Mouse (Mus musculus) lung, embryonic 14.5 days (tissue): ENCODE data around the gene Gbgt1. TPM values are rescaled to one million over a fixed set of nuclear protein-coding genes. Genes with fewer than 3 reads are reported as not detected.
"Not testable (repeated sequence)": the region's sequence is repeated elsewhere in the genome, so short reads cannot be mapped to it uniquely, and the experiment has no call there.

Source experiments
- ATAC-seq: fragments of 200-750 bp; cut with Nextera tagmentation; 2 replicates; pipeline ENCODE4 v1.8.0; 2017; ENCODE audit warnings: mild to moderate bottlenecking, moderate TSS enrichment, moderate library complexity; ENCODE audit not compliant: insufficient read depth
- DNase-seq: peaks from one replicate; pipeline ENCODE4 v3.0.0-alpha.2; 2015
- H3K27ac ChIP-seq: fragments of 300-500 bp; sonication (generic); 2 replicates; pipeline ENCODE4 v1.5.1; 2014; ENCODE audit warnings: low read depth, mild to moderate bottlenecking, moderate library complexity
- H3K27me3 ChIP-seq: fragments of 300-500 bp; sonication (generic); 2 replicates; pipeline ENCODE4 v1.6.1; 2014; ENCODE audit warnings: low read length, control low read depth; ENCODE audit not compliant: insufficient read depth
- H3K36me3 ChIP-seq: fragments of 300-500 bp; sonication (generic); 2 replicates; pipeline ENCODE4 v1.6.1; 2014; ENCODE audit warnings: control low read depth; ENCODE audit not compliant: insufficient read depth
- H3K4me1 ChIP-seq: fragments of 300-500 bp; sonication (generic); 2 replicates; pipeline ENCODE4 v1.6.1; 2014; ENCODE audit warnings: antibody characterized with exemption, control low read depth; ENCODE audit not compliant: insufficient read depth
- H3K4me2 ChIP-seq: fragments of 300-500 bp; sonication (generic); 2 replicates; pipeline ENCODE4 v1.6.1; 2014; ENCODE audit warnings: mild to moderate bottlenecking
- H3K4me3 ChIP-seq: fragments of 300-500 bp; sonication (generic); 2 replicates; pipeline ENCODE4 v1.5.1; 2014; ENCODE audit warnings: low read depth, low read length
- H3K9ac ChIP-seq: fragments of 300-500 bp; sonication (generic); 2 replicates; pipeline ENCODE4 v1.6.1; 2014
- H3K9me3 ChIP-seq: fragments of 300-500 bp; sonication (generic); 2 replicates; pipeline ENCODE4 v1.6.1; 2016; ENCODE audit warnings: low read depth, low read length, control low read depth
- CTCF ChIP-seq: IDR thresholded peaks from 2 replicates; pipeline ENCODE4 v1.5.1; 2016; ENCODE audit warnings: antibody characterized with exemption, low read depth
- WGBS: fragments of 180-500 bp; shearing (Covaris S2); extraction: QIAGEN DNeasy Blood & Tissue Kit; methylation state at CpG from one replicate; pipeline ENCODE4 v1.1.7; 2014; 5-methylcytosine and 5-hydroxymethylcytosine counted together
- polyA plus RNA-seq: library from polyadenylated mRNA; unstranded; fragments of >200 nt; fragmentation: Nextera tagmentation; extraction: Ambion mirVana; gene quantifications from 2 replicates; pipeline ENCODE4 v1.2.1, GENCODE M21; 2014

Gene Gbgt1
- polyA plus RNA-seq, 1 experiment from 2014 or later, result 0.41 TPM

GRCm38 (mm10) chr2:28465836-28466518 lies 30.7 kb upstream of the Gbgt1 start, which contains the start of gene 1700007K13Rik:
Gene 1700007K13Rik, minus strand, starts transcription at chr2:28466332.
- Histone ChIP-seq H3K4me1 (peaks cover 3% of the 10 kb centered on the region; the same call in 1 of the 2 replicates), H3K9ac (0 out of 2 replicates have a peak within 1 kb of the TSS, but pooled peaks have one; percentile 34), H3K4me3 (peak within 1 kb of the TSS; percentile 20), H3K4me2 (peak within 1 kb of the TSS; percentile 57), H3K27ac (no peak within 1 kb of the TSS), H3K9me3 (no peaks in the 10 kb centered on the region), H3K36me3 (peaks cover 21% of the 10 kb centered on the region), H3K27me3 (no peaks in the 10 kb centered on the region)
- TF ChIP-seq CTCF, result no peak
- DNase-seq, result peak; percentile 75
- ATAC-seq, result peak; percentile 52; the same call in 1 of the 2 replicates
- 3% methylated on average over 25 of the region's 25 CpGs for WGBS

DNA sequence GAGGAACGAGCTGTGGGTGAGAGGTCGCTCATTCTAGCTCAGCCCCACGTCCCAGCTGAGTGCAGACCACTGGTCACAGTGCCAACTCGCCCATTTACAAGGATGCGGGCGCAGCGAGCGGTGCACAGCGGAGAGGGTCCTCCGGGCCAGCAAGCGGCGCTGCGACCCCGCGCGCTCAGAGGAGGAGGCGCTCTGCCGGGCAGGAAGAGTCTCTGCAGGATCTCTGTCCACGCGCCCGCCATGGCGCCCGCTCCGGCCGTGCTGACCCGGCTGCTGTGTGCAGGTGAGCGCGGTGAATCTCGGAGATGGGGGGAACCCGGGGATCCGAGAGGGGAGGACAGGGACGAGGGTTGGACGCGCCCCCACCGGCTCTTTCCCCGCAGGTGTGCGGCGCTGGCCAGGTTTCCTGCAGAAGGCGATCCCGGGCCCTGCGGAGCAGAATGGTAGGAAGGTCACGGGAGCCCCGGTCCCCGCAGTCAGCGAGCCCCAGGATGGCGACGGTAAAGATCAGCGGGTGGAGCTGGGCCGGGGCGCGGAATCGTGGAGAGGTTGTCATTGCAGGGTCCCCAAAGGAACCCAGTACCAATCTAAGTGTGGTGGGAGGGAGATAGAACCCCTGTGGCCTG lies 28.7 kb upstream of the Gbgt1 start, which contains the start of gene Mrps2:
Gene Mrps2, plus strand, starts transcription at position 207 of the 626 bp plus-strand sequence.
- DNase-seq (peak; percentile 94), ATAC-seq (peak; percentile 94)
- Histone ChIP-seq H3K9me3 (no peaks in the 10 kb centered on the region; the same call in 1 of the 2 replicates), H3K36me3 (peaks cover 35% of the 10 kb centered on the region), H3K4me2 (peak within 1 kb of the TSS; percentile 85), H3K27ac (no peak within 1 kb of the TSS), H3K4me1 (peaks cover 3% of the 10 kb centered on the region; the same call in 1 of the 2 replicates), H3K4me3 (peak within 1 kb of the TSS; percentile 80), H3K27me3 (no peaks in the 10 kb centered on the region), H3K9ac (peak within 1 kb of the TSS; percentile 92)
- TF ChIP-seq CTCF, result peak; percentile 84
- under 1% methylated on average over 52 of the region's 52 CpGs for WGBS

GRCm38 (mm10) chr2:28468486-28469225 lies 28.0 kb upstream of the Gbgt1 start:
- 49% methylated on average over 18 of the region's 18 CpGs for WGBS
- Histone ChIP-seq H3K9ac (peak overlapping the region; percentile 92), H3K4me3 (peak overlapping the region; percentile 80), H3K27me3 (no peaks in the 10 kb centered on the region), H3K4me2 (peak overlapping the region; percentile 85), H3K27ac (no peak overlapping the region), H3K4me1 (peaks cover 3% of the 10 kb centered on the region; the same call in 1 of the 2 replicates), H3K36me3 (peaks cover 35% of the 10 kb centered on the region), H3K9me3 (no peaks in the 10 kb centered on the region; the same call in 1 of the 2 replicates)
- no peak for DNase-seq
- no peak for TF ChIP-seq CTCF
- ATAC-seq, result no peak

DNA sequence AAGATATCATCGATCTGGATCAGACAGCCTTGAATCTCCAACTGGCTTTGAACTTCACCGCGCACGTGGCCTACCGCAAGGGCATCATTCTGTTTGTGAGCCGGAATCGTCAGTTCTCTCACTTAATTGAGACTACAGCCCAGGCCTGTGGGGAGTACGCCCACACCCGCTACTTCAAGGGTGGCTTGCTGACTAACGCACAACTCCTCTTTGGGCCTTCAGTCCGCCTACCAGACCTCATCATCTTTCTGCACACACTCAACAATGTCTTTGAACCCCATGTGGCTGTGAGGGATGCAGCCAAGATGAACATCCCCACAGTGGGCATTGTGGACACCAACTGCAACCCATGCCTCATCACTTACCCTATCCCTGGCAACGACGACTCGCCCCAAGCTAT lies 27.2 kb upstream of the Gbgt1 start:
- ATAC-seq (no peak), DNase-seq (no peak)
- H3K4me1 ChIP-seq, result peaks cover 3% of the 10 kb centered on the region; the same call in 1 of the 2 replicates
- H3K9ac ChIP-seq, result no peak overlapping the region
- H3K36me3 ChIP-seq, result peaks cover 35% of the 10 kb centered on the region
- TF ChIP-seq CTCF, result no peak
- H3K4me3 ChIP-seq, result no peak overlapping the region
- no peak overlapping the region for H3K4me2 ChIP-seq
- no peaks in the 10 kb centered on the region for H3K27me3 ChIP-seq
- no peaks in the 10 kb centered on the region; the same call in 1 of the 2 replicates for H3K9me3 ChIP-seq
- H3K27ac ChIP-seq, result no peak overlapping the region
- WGBS, result 96% methylated on average over 14 of the region's 14 CpGs

DNA sequence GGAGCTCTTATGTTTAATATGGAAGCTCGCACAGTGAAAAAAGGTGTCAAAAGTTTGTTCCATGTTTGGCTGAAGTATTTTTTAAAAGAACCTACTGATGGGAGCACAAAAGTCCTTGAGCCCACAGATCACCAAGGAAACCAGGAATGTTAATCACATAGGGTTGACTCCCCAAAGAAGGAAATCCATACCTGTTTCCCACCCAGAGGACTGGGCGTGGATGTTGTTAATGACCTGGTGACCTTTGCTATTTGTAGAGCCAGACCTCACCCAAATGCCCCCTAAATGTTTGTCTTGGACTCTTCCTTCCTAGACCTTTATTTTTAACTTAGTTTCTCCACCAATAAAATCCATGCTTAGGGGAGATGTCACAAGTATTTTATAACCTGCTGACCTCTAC lies 26.1 kb upstream of the Gbgt1 start:
- Histone ChIP-seq H3K9me3 (no peaks in the 10 kb centered on the region; the same call in 1 of the 2 replicates), H3K4me2 (no peak overlapping the region), H3K9ac (no peak overlapping the region), H3K27me3 (no peaks in the 10 kb centered on the region), H3K4me3 (no peak overlapping the region), H3K4me1 (peaks cover 3% of the 10 kb centered on the region; the same call in 1 of the 2 replicates), H3K36me3 (peaks cover 35% of the 10 kb centered on the region), H3K27ac (no peak overlapping the region)
- WGBS, result 88% methylated on average over 2 of the region's 2 CpGs
- DNase-seq (no peak), ATAC-seq (no peak)
- TF ChIP-seq CTCF, result no peak

DNA sequence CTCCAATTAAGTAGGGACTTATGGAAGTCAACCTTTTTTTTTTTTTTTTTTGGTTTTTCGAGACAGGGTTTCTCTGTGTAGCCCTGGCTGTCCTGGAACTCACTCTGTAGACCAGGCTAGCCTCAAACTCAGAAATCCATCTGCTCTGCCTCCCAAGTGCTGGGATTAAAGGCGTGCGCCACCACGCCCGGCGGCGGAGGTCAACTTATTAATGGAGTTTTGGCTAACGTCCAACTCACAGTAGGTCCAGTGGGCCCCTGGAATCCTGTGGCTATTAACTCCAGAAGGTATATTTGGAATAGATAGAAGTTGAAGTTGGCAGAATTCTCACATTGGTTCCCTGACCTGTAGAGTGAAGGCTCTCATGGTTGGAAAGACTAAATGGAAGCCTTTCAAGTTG lies 24.7 kb upstream of the Gbgt1 start:
- ATAC-seq, H3K27ac ChIP-seq, H3K9me3 ChIP-seq, H3K4me2 ChIP-seq, H3K4me1 ChIP-seq, H3K4me3 ChIP-seq, H3K27me3 ChIP-seq, H3K9ac ChIP-seq, DNase-seq: not testable (repeated sequence)
- H3K36me3 ChIP-seq, result peaks cover 35% of the 10 kb centered on the region
- WGBS, result 90% methylated on average over 8 of the region's 8 CpGs

DNA sequence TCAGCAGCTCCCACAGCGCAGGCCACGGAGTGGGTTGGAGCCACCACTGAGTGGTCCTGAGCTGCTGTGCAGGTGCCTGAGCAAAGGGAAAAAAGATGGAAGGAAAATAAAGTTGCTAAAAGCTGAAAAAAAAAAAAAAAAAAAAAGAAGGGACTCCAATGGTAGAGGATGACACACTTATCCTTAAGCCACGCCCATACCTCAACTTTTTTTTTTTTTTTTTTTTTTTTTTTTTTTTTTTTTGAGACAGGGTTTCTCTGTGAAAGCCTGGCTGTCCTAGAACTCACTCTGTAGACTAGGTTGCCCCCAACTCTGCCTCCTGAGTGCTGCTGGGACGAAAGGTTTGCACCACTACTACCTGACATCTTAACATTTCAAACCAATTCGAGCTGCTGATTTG lies 18.7 kb upstream of the Gbgt1 start:
- H3K27ac ChIP-seq, H3K4me1 ChIP-seq, H3K9ac ChIP-seq, H3K36me3 ChIP-seq, H3K4me3 ChIP-seq, ATAC-seq, H3K9me3 ChIP-seq, H3K27me3 ChIP-seq, DNase-seq, H3K4me2 ChIP-seq: not testable (repeated sequence)
- 88% methylated on average over 5 of the region's 5 CpGs for WGBS
